Mouse (Mus musculus): ENCODE results near the gene Rap1gds1.

GRCm38 (mm10) chr3:139033179-139033578 lies 41.8 kb downstream of the Rap1gds1 start:
- TF ChIP-seq CTCF (IDR thresholded peaks at IDR 0.05; ENCODE audit: low read depth) = no peak
- no peak for TF ChIP-seq EP300 (optimal IDR thresholded peaks at IDR 0.05)

Measured in stomach, postnatal 0 days (tissue).